Mouse (Mus musculus): Measurements from ENCODE around the gene Htatip2. TPM values are rescaled to one million over a fixed set of nuclear protein-coding genes. Genes with fewer than 3 reads are reported as not detected.

The Htatip2 gene
- polyA plus RNA-seq, 1 experiment: 1.3 TPM

GRCm38 (mm10) chr7:49752730-49753506 is 6.0 kb upstream of the Htatip2 start:
- H3K4me3 ChIP-seq (replicated peaks): no peak overlapping the region

GRCm38 (mm10) chr7:49754767-49755166 is 4.1 kb upstream of the Htatip2 start:
- H3K4me3 ChIP-seq (replicated peaks): no peak overlapping the region
- peaks cover under 1% of the 10 kb centered on the region for H3K36me3 ChIP-seq (ENCODE audit: control insufficient read depth)
- peaks cover 31% of the 10 kb centered on the region for H3K4me1 ChIP-seq (ENCODE audit: control insufficient read depth)
- no peaks in the 10 kb centered on the region for H3K9me3 ChIP-seq (ENCODE audit: control insufficient read depth, low read length)
- peaks cover 24% of the 10 kb centered on the region for H3K27me3 ChIP-seq (ENCODE audit: control insufficient read depth)
- TF ChIP-seq TAL1 (IDR thresholded peaks at IDR 0.05; ENCODE audit: low read length): no peak
- TF ChIP-seq GATA1 (IDR thresholded peaks at IDR 0.05; ENCODE audit: low read length): no peak

More at GRCm38 (mm10) chr7:49752730-49753506, 6.0 kb upstream of the Htatip2 start:
- Histone ChIP-seq H3K9me3 (ENCODE audit: control insufficient read depth, low read length) (no peaks in the 10 kb centered on the region), H3K36me3 (ENCODE audit: control insufficient read depth) (no peaks in the 10 kb centered on the region), H3K4me1 (ENCODE audit: control insufficient read depth) (peaks cover 14% of the 10 kb centered on the region), H3K27me3 (ENCODE audit: control insufficient read depth) (peaks cover 24% of the 10 kb centered on the region)
- TF ChIP-seq TAL1 (IDR thresholded peaks at IDR 0.05; ENCODE audit: low read length) (no peak), GATA1 (IDR thresholded peaks at IDR 0.05; ENCODE audit: low read length) (no peak)

- Histone ChIP-seq H3K36me3 (ENCODE audit: control insufficient read depth) (peaks cover 76% of the 10 kb centered on the region), H3K4me3 (replicated peaks) (peak overlapping the region; percentile 49), H3K4me1 (ENCODE audit: control insufficient read depth) (peaks cover 86% of the 10 kb centered on the region), H3K9me3 (ENCODE audit: control insufficient read depth, low read length) (no peaks in the 10 kb centered on the region), H3K27me3 (ENCODE audit: control insufficient read depth) (peaks cover 3% of the 10 kb centered on the region)
- TF ChIP-seq GATA1 (IDR thresholded peaks at IDR 0.05; ENCODE audit: low read length) (no peak), TAL1 (IDR thresholded peaks at IDR 0.05; ENCODE audit: low read length) (no peak)
Observed at GRCm38 (mm10) chr7:49762605-49763004, 3.7 kb downstream of the Htatip2 start.

- Histone ChIP-seq H3K27me3 (ENCODE audit: control insufficient read depth) (no peaks in the 10 kb centered on the region), H3K36me3 (ENCODE audit: control insufficient read depth) (peaks cover 91% of the 10 kb centered on the region), H3K4me3 (replicated peaks) (peak overlapping the region; percentile 49), H3K9me3 (ENCODE audit: control insufficient read depth, low read length) (no peaks in the 10 kb centered on the region), H3K4me1 (ENCODE audit: control insufficient read depth) (peaks cover 72% of the 10 kb centered on the region)
- TF ChIP-seq TAL1 (IDR thresholded peaks at IDR 0.05; ENCODE audit: low read length): no peak
- no peak for TF ChIP-seq GATA1 (IDR thresholded peaks at IDR 0.05; ENCODE audit: low read length)
Observed at GRCm38 (mm10) chr7:49764011-49764716, 5.2 kb downstream of the Htatip2 start.

GRCm38 (mm10) chr7:49766166-49766565 is 7.3 kb downstream of the Htatip2 start:
- TF ChIP-seq TAL1 (IDR thresholded peaks at IDR 0.05; ENCODE audit: low read length): no peak
- TF ChIP-seq GATA1 (IDR thresholded peaks at IDR 0.05; ENCODE audit: low read length): no peak
- H3K27me3 ChIP-seq (ENCODE audit: control insufficient read depth): no peaks in the 10 kb centered on the region
- peaks cover 97% of the 10 kb centered on the region for H3K36me3 ChIP-seq (ENCODE audit: control insufficient read depth)

GRCm38 (mm10) chr7:49768509-49768908 is 9.6 kb downstream of the Htatip2 start:
- Histone ChIP-seq H3K9me3 (ENCODE audit: control insufficient read depth, low read length) (no peaks in the 10 kb centered on the region), H3K4me3 (replicated peaks) (no peak overlapping the region), H3K27me3 (ENCODE audit: control insufficient read depth) (no peaks in the 10 kb centered on the region), H3K4me1 (ENCODE audit: control insufficient read depth) (peaks cover 28% of the 10 kb centered on the region), H3K36me3 (ENCODE audit: control insufficient read depth) (peaks cover 97% of the 10 kb centered on the region)
- TF ChIP-seq GATA1 (IDR thresholded peaks at IDR 0.05; ENCODE audit: low read length) (no peak), TAL1 (IDR thresholded peaks at IDR 0.05; ENCODE audit: low read length) (no peak)

More at GRCm38 (mm10) chr7:49766166-49766565, 7.3 kb downstream of the Htatip2 start:
- H3K4me3 ChIP-seq (replicated peaks): no peak overlapping the region
- H3K4me1 ChIP-seq (ENCODE audit: control insufficient read depth): peaks cover 52% of the 10 kb centered on the region
- H3K9me3 ChIP-seq (ENCODE audit: control insufficient read depth, low read length): no peaks in the 10 kb centered on the region

GRCm38 (mm10) chr7:49774396-49774795 is 15.5 kb downstream of the Htatip2 start:
- Histone ChIP-seq H3K36me3 (ENCODE audit: control insufficient read depth) (peaks cover 71% of the 10 kb centered on the region), H3K27me3 (ENCODE audit: control insufficient read depth) (no peaks in the 10 kb centered on the region)

GRCm38 (mm10) chr7:49777585-49777984 is 18.7 kb downstream of the Htatip2 start:
- Histone ChIP-seq H3K4me1 (ENCODE audit: control insufficient read depth) (peaks cover 31% of the 10 kb centered on the region), H3K36me3 (ENCODE audit: control insufficient read depth) (peaks cover 60% of the 10 kb centered on the region), H3K4me3 (replicated peaks) (peak overlapping the region; percentile 85), H3K9me3 (ENCODE audit: control insufficient read depth, low read length) (no peaks in the 10 kb centered on the region), H3K27me3 (ENCODE audit: control insufficient read depth) (no peaks in the 10 kb centered on the region)
- TF ChIP-seq GATA1 (IDR thresholded peaks at IDR 0.05; ENCODE audit: low read length) (no peak), TAL1 (IDR thresholded peaks at IDR 0.05; ENCODE audit: low read length) (no peak)

More at GRCm38 (mm10) chr7:49774396-49774795, 15.5 kb downstream of the Htatip2 start:
- Histone ChIP-seq H3K4me3 (replicated peaks) (no peak overlapping the region), H3K9me3 (ENCODE audit: control insufficient read depth, low read length) (no peaks in the 10 kb centered on the region), H3K4me1 (ENCODE audit: control insufficient read depth) (peaks cover 19% of the 10 kb centered on the region)
- TF ChIP-seq TAL1 (IDR thresholded peaks at IDR 0.05; ENCODE audit: low read length) (no peak), GATA1 (IDR thresholded peaks at IDR 0.05; ENCODE audit: low read length) (no peak)

All from erythroblast, embryonic 14.5 days (primary cell).